Mouse (Mus musculus): Measurements from ENCODE around the gene Cntnap5a.

DNA sequence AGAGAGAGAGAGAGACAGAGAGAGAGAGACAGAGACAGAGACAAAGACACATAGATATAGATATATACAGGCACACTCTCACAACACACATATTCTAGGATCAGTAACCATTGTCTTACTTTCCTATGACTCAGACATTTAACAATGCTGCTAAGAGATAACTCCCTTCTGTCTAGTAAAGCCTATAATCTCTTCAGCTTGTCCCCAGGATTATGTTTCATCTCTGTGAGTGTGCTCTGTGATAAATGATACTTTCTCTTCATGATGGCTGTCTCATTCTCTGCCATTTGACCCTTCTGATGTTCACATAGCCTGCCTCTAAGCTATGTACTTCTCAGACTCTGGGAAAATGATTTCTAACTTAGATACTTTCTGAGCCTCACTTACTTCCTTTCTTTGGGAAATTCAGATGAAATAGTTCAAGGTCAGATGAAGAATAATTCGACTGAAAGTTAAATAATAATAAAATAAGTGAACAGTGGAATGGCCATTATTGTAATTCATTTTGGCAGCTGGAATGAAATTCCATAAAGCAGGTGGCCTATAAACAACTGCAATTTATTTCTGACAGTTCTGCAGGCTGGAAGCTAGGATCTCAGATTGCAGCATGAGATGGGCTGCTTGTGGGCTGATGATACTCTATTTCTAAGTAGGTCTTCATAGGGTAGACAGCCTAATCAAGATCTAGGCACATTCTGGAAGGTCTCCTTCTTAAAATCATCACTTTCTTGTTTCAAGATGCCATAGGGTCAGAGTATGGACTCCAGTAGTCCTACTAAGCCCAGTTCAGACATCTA lies 444.1 kb downstream of the Cntnap5a start:
- no peak for TF ChIP-seq CTCF (conservative IDR thresholded peaks at IDR 0.05 in 1 of 2, IDR thresholded peaks at IDR 0.05 in 1 of 2; ENCODE audit: low read depth in 2 of 2, low read length in 2 of 2)
- TF ChIP-seq USF1 (IDR thresholded peaks at IDR 0.05; ENCODE audit: low read depth, low read length) = no peak
- TF ChIP-seq TBP (conservative IDR thresholded peaks at IDR 0.05; ENCODE audit: low read depth, low read length) = no peak
- TF ChIP-seq ZNF384 (IDR thresholded peaks at IDR 0.05; ENCODE audit: low read depth, low read length) = no peak
- TF ChIP-seq RCOR1 (conservative IDR thresholded peaks at IDR 0.05; ENCODE audit: low read depth, low read length) = no peak
- TF ChIP-seq MYC (IDR thresholded peaks at IDR 0.05; ENCODE audit: low read depth, low read length) = no peak
- no peak for TF ChIP-seq POLR2A (IDR thresholded peaks at IDR 0.05; ENCODE audit: low read depth, low read length)
- no peak for TF ChIP-seq CHD1 (IDR thresholded peaks at IDR 0.05; ENCODE audit: low read depth, low read length)
- no peak for TF ChIP-seq ELF1 (IDR thresholded peaks at IDR 0.05; ENCODE audit: low read depth, low read length)
- no peak for TF ChIP-seq IRF4 (IDR thresholded peaks at IDR 0.05; ENCODE audit: low read depth, low read length)
- no peak for TF ChIP-seq NRF1 (IDR thresholded peaks at IDR 0.05; ENCODE audit: low read depth, low read length)
- TF ChIP-seq NELFE (IDR thresholded peaks at IDR 0.05; ENCODE audit: low read depth, low read length) = no peak
